Mouse (Mus musculus) CH12.LX (cell line): ENCODE results near the gene Slc9b1.

Source experiments
- CTCF ChIP-seq, 2 experiments: IDR thresholded peaks in 1 of 2; conservative IDR thresholded peaks in 1 of 2; 2 replicates each; pipeline ENCODE4 v1.5.1; 2011 to 2012; ENCODE audit warnings: low read depth in 2 of 2, low read length in 2 of 2, improper control_type of control experiment in 1 of 2, inconsistent platforms in 1 of 2, mild to moderate bottlenecking in 1 of 2, moderate library complexity in 1 of 2
- E2F4 ChIP-seq: IDR thresholded peaks from 2 replicates; pipeline ENCODE4 v1.6.1; 2011; ENCODE audit warnings: low read depth, low read length, improper control_type of control experiment; ENCODE audit not compliant: insufficient replicate concordance
- ELF1 ChIP-seq: IDR thresholded peaks from 2 replicates; pipeline ENCODE4 v1.6.1; 2014; ENCODE audit warnings: low read depth, mild to moderate bottlenecking, inconsistent platforms, low read length, improper control_type of control experiment
- EP300 ChIP-seq: IDR thresholded peaks from 2 replicates; pipeline ENCODE4 v1.6.1; 2011; ENCODE audit warnings: low read length, improper control_type of control experiment
- ETS1 ChIP-seq: conservative IDR thresholded peaks from 2 replicates; pipeline ENCODE4 v1.6.1; 2012; ENCODE audit warnings: low read depth, mild to moderate bottlenecking, inconsistent platforms, low read length, improper control_type of control experiment, moderate library complexity
- HCFC1 ChIP-seq: IDR thresholded peaks from 2 replicates; pipeline ENCODE4 v1.6.1; 2012; ENCODE audit warnings: low read depth, mild to moderate bottlenecking, inconsistent platforms, low read length, improper control_type of control experiment
- MAX ChIP-seq: IDR thresholded peaks from 2 replicates; pipeline ENCODE4 v1.6.1; 2011; ENCODE audit warnings: low read length, improper control_type of control experiment
- NRF1 ChIP-seq: IDR thresholded peaks from 2 replicates; pipeline ENCODE4 v1.6.1; 2014; ENCODE audit warnings: low read depth, mild to moderate bottlenecking, inconsistent platforms, low read length, improper control_type of control experiment, moderate library complexity
- POLR2A ChIP-seq: IDR thresholded peaks from 2 replicates; pipeline ENCODE4 v1.6.1; 2011; ENCODE audit warnings: low read depth, mild to moderate bottlenecking, improper control_type of control experiment, low read length
- POLR2AphosphoS2 ChIP-seq: IDR thresholded peaks from 2 replicates; pipeline ENCODE4 v1.6.1; 2011; ENCODE audit warnings: low read depth, low read length, improper control_type of control experiment
- SIN3A ChIP-seq: IDR thresholded peaks from 2 replicates; pipeline ENCODE4 v1.6.1; 2012; ENCODE audit warnings: low read length, improper control_type of control experiment, inconsistent platforms
- SMC3 ChIP-seq: IDR thresholded peaks from 2 replicates; pipeline ENCODE4 v1.6.1; 2011; ENCODE audit warnings: low read depth, low read length, improper control_type of control experiment
- TCF12 ChIP-seq: IDR thresholded peaks from 2 replicates; pipeline ENCODE4 v1.6.1; 2014; ENCODE audit warnings: low read depth, mild to moderate bottlenecking, inconsistent platforms, low read length, improper control_type of control experiment
- ZNF384 ChIP-seq: IDR thresholded peaks from 2 replicates; pipeline ENCODE4 v1.6.1; 2012; ENCODE audit warnings: low read depth, low read length, improper control_type of control experiment, inconsistent platforms

GRCm38 (mm10) chr3:135444930-135445329, 97.1 kb downstream of the Slc9b1 start:
- TF ChIP-seq E2F4: 0 out of 2 replicates have a peak, but pooled peaks have one; percentile 35
- TF ChIP-seq POLR2A: no peak
- no peak for TF ChIP-seq EP300
- TF ChIP-seq ELF1: no peak
- no peak for TF ChIP-seq CTCF (conservative IDR thresholded peaks at IDR 0.05 in 1 of 2, IDR thresholded peaks at IDR 0.05 in 1 of 2; ENCODE audit: low read depth in 2 of 2, low read length in 2 of 2)
- TF ChIP-seq TCF12: no peak
- no peak for TF ChIP-seq MAX
- no peak for TF ChIP-seq ZNF384
- no peak for TF ChIP-seq HCFC1
- peak; percentile 13; the same call in 1 of the 2 replicates for TF ChIP-seq POLR2AphosphoS2
- no peak for TF ChIP-seq NRF1
- TF ChIP-seq SIN3A: no peak
- no peak for TF ChIP-seq ETS1
- TF ChIP-seq SMC3: no peak
